Mouse (Mus musculus): ENCODE data around the gene Btbd2. TPM values are rescaled to one million over a fixed set of nuclear protein-coding genes. Genes with fewer than 3 reads are reported as not detected.

The Btbd2 gene
- total RNA-seq, 2 experiments from 2014 or later, result 80.9 to 83.2 TPM

DNA sequence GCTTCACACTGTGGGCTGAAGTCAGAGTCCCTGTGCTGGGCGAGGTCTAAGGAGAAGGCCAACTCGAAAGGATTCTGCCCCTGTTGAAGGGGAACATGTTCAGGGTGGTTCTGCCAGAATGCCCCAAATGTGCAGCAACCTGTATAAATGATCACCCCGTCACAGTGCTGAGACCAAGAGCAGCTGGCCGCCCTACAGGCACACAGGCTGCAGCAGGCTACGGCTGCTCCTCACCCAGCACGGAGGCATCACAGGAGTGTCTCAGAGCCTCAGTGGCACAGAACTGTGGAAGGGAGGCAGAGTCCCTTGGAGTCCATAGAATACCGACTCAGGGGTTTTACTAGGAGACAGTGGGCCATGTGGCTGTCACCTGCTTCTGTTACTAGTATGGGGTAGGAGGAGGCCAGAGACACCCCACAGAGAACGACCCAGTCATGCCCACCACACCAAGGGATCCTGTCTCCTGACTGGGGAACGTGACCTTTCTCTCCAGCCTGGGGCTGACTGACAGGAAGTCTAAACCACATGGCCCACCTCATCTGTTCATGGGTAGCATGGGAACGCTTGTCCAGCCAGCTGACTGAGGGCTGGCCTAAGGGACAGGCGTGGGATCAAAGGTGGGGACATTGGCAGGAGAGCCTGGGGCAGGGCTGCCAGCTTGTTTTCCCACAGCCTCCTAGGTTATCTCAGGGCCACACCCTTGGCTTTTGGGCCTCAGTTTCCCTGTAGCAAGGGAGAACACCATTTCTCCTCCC is 15.2 kb upstream of the Btbd2 start:
- DNase-seq, result no peak
- intact Hi-C loops (cut with DNase I), result no loop called here

DNA sequence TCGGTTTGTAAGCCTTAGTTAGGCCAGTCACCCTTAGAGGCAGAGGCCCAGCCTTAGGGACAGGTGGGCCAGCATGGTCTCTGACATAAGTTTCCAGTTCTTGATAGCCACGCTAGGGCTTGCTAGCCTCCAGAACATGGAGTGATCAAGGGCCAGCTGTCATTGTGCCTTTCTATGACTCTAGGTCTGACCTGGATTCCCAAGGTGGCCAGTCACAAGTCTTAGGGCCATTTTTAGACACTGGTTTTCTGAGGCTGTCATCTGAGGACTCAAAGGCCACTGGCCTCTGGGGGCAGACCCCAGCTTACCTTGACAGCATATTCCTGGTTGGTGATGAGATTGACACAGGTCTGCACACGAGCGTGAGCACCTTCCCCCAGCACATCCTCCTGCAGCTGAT is 14.4 kb upstream of the Btbd2 start:
- intact Hi-C loops (cut with DNase I), result no loop called here
- DNase-seq, result no peak

- intact Hi-C loops (cut with DNase I), result no loop called here
- no peak for DNase-seq
Measured at GRCm38 (mm10) chr10:80670531-80670930, 13.7 kb upstream of the Btbd2 start.

DNA sequence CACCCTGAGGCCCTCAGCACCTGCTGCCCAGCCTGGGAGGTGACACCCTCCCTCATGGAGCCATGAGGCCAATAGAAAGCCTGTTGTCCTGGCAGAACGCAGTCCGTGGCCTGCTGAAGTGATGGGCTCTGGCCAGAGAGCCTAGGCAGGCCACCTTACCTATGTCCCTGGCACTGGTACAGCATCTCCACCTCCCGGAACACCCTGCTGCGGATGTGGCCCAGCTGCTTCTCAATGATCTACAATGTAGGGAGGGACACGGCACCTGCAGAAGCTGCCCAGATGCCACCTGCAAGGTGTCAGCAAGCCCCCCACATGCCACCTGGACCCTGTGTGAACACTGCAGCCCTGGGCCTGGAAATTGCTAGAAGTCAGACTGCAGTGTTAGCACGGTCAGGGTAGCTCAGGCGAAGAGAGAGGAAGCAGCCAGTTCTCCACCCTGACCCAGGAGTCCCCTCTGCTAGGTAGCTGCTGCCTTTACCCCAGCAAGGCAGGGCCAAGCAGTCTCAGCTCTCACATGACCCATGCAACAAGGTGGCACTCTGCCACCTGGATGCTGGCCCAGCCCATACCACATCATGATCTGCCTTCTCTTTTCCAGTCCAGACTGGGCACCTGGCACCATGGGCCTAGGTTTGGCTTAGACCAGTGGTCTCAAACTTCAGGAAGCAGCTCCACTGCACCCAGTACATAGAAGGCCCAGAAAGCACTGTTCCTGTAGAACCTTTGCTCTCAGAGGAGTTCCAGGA is 13.0 kb upstream of the Btbd2 start:
- intact Hi-C loops (cut with DNase I), result no loop called here
- peak; percentile 86 for DNase-seq

DNA sequence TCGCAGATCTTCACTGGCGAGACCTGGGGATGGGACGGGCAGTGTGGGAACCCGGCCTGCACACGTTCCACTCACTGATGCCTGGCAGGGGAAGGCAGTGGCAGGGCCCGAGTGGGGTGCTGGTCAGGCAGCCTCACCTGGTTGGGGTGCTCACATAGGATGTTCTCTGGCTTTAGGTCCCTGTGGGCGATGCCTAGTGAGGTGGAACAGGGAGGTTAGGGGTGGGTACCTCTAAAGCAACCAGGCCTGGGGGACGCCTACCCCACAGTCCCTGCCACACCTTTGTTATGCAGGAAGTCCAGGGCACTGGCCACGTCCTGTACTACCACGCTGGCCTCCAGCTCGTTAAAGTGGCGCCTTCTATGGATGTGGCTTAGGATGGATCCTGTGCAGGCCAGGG is 12.1 kb upstream of the Btbd2 start:
- intact Hi-C loops (cut with DNase I), result no loop called here
- no peak for DNase-seq

- peak; percentile 75 for DNase-seq
- intact Hi-C loops (cut with DNase I), result no loop called here
Measured at GRCm38 (mm10) chr10:80668614-80669013, 11.7 kb upstream of the Btbd2 start.

GRCm38 (mm10) chr10:80666837-80667412 is 10.1 kb upstream of the Btbd2 start:
- DNase-seq, result no peak
- intact Hi-C loops (cut with DNase I), result no loop called here

GRCm38 (mm10) chr10:80665981-80666733 is 9.3 kb upstream of the Btbd2 start:
- intact Hi-C loops (cut with DNase I), result no loop called here
- DNase-seq, result no peak

DNA sequence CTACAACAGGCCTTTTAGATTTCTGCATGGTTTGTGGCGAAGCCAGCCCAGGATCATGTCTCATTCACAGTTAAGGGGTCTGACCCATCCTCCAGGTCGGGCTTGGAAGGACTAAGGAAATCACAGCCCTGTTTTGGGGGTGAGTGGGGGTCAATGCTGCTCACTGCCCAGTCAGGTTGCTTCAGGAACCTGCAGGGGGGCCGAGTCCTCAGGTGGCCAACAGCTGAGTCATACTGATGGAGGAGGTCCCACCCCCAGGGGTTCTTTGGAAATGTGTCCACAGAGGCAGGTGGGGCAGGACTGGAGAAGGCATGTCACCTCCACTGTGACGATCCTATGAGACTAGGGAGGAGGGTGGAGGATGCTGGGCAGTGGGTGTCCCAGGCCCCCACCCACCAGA is 8.6 kb upstream of the Btbd2 start:
- DNase-seq, result no peak
- intact Hi-C loops (cut with DNase I), result no loop called here

DNA sequence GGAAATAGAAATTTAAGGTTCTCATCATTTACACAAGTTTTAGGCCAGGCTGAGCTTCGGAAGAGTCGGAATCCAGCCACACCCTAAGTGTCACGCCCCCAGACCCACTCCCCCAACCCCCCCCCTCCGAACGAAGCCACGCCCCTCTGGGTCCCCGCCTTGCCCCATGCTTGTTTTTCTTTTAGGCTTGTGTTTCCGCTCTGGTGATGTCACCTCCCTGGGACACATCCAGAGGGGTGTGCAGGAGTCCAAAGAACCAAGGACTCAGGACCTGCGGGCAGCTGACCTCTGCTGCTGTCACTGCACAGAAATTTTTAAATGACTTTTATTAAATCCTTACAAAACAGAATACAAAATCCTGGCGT is 8.1 kb upstream of the Btbd2 start:
- intact Hi-C loops (cut with DNase I), result no loop called here
- no peak for DNase-seq

- intact Hi-C loops (cut with DNase I), result no loop called here
- DNase-seq, result peak; percentile 53
Measured at GRCm38 (mm10) chr10:80664197-80665015, 7.5 kb upstream of the Btbd2 start.

GRCm38 (mm10) chr10:80663485-80664196 is 6.8 kb upstream of the Btbd2 start:
- no peak for DNase-seq
- intact Hi-C loops (cut with DNase I), result no loop called here

- DNase-seq, result peak; percentile 56
- intact Hi-C loops (cut with DNase I), result no loop called here
Measured at GRCm38 (mm10) chr10:80661149-80661548, 4.3 kb upstream of the Btbd2 start.

DNA sequence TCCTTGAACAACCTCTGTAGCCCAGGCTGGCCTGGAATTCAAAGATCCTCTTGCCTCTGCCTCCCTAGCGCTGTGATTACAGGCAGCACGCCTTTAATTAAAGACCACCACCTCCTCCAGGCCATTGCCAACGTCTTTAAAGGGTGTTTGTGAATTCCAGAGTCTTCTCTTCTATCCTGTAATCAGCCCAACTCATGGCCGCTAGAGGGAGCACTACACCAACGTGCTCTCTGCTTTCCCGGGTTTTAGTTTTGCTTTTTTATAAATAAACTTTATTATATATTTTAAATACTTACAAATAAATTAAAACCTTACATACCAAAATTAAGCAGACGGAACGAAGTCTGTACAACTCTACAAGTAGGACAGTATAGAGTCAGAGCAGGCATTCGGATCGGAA is 2.3 kb upstream of the Btbd2 start:
- peak; percentile 76 for DNase-seq
- intact Hi-C loops (cut with DNase I), result no loop called here

- intact Hi-C loops (cut with DNase I), result no loop called here
- no peak for DNase-seq
Measured at GRCm38 (mm10) chr10:80658841-80659202, 2.0 kb upstream of the Btbd2 start.

DNA sequence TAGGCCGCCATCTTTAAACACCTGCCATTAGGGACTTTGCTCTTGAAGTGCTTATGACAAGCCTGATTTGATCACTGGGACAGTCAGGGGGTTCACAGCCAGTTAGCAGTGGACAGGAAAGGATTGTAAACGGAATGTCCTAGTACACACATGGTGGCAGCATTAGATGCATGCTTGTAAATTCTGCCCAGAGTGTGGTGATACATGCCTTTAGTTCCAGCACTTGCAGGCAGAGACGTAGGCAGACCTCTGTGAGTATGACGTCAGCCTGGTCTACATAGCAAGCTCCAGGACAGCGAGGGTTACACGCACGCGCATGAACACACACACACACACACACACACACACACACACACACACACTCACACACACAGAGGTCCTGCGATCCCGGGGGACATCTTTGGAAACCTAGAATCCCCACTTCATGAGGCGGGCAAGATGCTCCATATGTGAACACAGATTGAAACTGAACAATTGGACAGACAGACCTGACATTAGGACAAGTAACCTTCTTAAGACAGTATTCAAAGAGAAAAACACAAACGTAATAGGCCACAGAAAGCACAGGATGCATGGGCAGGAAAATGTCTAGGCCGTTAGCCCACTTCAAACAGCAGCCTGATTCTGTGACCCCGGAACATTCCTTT is 1.4 kb upstream of the Btbd2 start:
- no peak for DNase-seq
- intact Hi-C loops (cut with DNase I), result no loop called here

- intact Hi-C loops (cut with DNase I), result no loop called here
- peak; percentile 99 for DNase-seq
Measured at GRCm38 (mm10) chr10:80656130-80656862, 575 bp downstream of the Btbd2 start.

GRCm38 (mm10) chr10:80655406-80656129 is 1.3 kb downstream of the Btbd2 start:
- no peak for DNase-seq
- intact Hi-C loops (cut with DNase I), result no loop called here
